Mouse (Mus musculus) kidney, adult 18-20 months (tissue): ENCODE measurements at regions not wholly inside any gene's neighbourhood (a gene's known extent, or its start where the extent isn't known, plus 50 kb on each side); places are given as distances from the start of the nearest gene placed in this dataset.

Experiments
- DNase-seq: peaks from one replicate; pipeline ENCODE4 v3.0.0; 2021

DNA sequence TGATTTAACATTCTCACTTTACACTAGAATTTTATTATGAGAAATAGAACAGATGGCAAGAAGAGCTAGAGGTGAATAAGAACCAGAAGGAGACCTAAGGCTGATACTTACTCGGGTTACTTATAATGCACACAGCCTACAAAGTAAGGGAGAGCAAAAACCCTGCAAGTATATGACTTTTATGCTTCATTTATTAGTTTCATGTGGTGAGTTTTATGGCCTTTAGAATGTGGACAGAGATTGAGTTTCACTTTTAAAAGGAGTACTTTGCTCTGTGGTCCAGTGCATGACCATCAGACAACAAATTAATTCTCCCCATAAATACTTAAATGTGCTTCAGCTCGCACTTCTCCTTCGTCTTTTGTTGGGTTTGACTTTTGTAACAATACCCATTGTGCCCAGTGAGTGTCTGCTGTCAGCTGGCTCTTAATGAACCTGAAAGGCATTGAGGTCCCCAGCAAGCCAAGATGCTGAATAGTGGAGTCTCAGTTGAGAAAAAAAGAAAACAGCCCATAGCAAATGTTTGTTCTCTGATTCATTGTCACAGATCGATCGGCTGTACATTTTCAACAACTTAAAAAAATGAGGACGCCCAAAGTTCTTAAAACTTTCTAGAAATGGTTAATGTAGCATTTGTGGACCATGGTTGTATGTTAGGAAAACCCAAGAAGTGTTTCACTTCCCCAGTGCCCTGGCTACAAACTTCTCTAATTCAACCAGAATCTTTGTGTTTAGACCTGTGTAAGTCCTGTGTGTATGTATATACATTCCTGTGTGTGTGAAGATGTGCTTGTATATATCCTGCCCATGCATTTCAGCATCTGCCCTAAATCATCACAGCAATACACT, 194.5 kb downstream of the Gm5426 start:
- DNase-seq: no peak

GRCm38 (mm10) chr10:96332731-96333201, 196.4 kb downstream of the Gm5426 start:
- DNase-seq: peak; percentile 38

- peak; percentile 15 for DNase-seq
Observed at GRCm38 (mm10) chr10:96333224-96333623, 196.8 kb downstream of the Gm5426 start.

DNA sequence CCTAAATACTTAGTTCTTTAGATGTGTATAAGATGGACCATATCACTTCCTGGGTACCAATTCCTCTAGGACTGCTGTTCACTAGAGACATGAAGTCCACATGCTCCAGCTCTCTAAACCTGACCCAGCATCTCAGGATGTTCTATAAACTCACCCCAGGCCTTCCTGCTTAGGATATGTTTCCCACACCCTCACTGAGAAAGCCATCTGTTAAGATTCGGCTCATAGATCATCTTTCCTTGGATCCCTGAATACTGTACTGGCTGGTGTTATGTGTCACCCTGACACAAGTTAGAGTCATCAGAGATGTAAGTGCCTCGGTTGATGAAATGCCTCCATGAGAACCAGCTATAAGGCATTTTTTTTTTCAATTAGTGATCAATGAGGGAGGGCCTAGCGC, 199.9 kb downstream of the Gm5426 start:
- no peak for DNase-seq

- no peak for DNase-seq
Observed at GRCm38 (mm10) chr10:96337088-96337666, 200.8 kb downstream of the Gm5426 start.

DNA sequence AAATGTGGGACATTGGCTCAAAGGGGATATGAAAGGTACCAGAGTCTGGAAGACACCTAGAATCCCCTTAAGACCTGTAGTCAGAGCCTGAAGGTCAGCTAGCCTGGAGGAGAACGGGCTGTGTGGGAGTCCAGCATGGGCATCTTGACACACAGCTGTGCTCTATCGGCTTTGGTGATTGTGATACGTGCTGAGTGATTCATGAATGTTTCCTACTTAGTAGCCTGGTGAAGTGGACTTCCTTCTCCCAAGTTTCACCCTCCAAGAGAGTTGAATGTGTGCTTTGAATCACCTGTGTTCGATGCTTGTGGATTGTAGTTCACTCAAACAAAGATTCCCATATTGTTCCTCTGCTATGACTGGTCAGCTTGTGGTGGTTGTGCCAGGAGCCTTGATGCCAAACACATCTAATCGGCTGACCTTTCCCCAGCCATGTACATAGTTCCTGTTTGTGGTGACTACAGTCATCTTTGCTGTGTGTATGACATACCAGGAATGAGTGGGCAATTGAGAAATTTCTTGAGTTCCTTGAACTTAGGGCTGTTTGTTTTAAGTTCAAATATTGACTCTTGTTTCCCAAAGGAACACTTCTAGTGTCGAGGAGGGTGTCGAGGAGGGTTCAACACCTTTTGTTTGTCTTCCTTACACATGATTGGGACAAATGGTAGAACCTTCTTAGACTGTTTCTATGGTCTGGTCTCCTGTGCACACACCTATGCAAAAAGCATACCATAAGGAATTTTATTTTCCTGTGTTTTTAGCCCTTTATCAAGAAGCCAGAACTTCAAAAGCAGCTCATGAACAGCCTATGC, 201.6 kb downstream of the Gm5426 start:
- no peak for DNase-seq

GRCm38 (mm10) chr10:96338609-96338978, 202.2 kb downstream of the Gm5426 start:
- DNase-seq: no peak

GRCm38 (mm10) chr10:96342476-96342875, 206.1 kb downstream of the Gm5426 start:
- no peak for DNase-seq

DNA sequence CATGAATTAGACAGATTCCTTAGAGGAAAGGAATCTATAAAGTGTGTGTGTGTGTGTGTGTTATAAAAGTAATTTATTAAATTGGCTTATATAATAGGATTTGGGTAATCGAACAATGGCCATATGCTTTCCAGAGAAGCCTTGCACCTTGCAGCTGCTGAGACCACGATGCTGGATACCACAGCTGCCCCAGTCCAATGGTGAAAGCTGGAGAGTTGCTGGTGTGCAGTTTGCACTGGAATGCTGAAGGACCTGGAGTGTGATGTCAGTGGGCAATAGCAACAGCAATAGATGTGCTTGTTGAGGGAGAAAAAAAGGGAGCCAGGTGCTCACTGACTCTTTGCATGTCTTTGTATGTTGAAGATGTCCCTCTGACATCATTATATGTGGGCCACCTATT, 207.3 kb downstream of the Gm5426 start:
- no peak for DNase-seq

GRCm38 (mm10) chr10:96350692-96351091, 214.3 kb downstream of the Gm5426 start:
- no peak for DNase-seq

GRCm38 (mm10) chr10:96351320-96351719, 214.9 kb downstream of the Gm5426 start:
- DNase-seq: no peak

GRCm38 (mm10) chr10:96356980-96357624, 220.7 kb downstream of the Gm5426 start:
- no peak for DNase-seq

GRCm38 (mm10) chr10:96357632-96358031, 221.2 kb downstream of the Gm5426 start:
- DNase-seq: no peak

DNA sequence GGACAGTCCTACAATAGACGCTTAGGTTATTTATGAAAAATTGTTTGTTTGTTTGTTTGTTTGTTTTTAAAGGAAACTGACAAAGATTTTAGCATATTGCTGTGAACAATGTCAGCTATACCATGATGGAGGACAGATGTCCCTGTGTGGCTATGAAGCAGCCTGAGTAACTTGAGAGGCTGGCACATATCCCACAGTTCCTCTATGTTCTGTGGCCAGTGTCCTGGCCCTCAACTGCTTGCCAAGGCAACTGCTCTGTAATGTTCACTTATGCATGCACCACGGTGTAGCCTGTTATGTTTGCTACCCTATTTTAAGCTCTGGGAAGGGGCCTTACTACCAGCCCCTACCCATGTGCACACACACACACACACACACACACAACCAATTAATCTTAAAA, 222.6 kb downstream of the Gm5426 start:
- no peak for DNase-seq

- no peak for DNase-seq
Observed at GRCm38 (mm10) chr10:96362211-96362610, 225.8 kb downstream of the Gm5426 start.

GRCm38 (mm10) chr10:96363867-96364266, 227.5 kb downstream of the Gm5426 start:
- DNase-seq: no peak

DNA sequence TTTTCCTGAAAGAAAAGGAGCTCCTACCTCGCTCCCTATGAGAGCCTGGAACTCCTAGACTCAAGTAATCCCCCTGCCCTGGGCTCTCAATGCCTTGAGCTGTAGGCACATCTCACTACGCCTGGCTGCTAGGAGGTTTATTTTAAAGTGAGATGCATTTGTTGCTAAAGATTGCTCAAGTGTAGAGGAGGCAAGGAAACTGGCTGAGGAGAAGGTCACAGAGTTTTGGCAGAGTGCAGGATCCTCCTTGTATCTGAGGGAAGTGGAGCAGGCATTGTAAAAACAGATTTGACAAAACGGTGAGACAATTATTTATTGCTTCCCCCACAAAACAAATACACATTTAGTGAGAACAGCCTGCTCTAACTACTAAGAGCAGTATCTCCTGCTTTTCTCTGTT, 228.7 kb downstream of the Gm5426 start:
- no peak for DNase-seq

- no peak for DNase-seq
Observed at GRCm38 (mm10) chr10:96366871-96367270, 230.5 kb downstream of the Gm5426 start.

- DNase-seq: no peak
Observed at GRCm38 (mm10) chr10:96370547-96371320, 234.3 kb downstream of the Gm5426 start.

DNA sequence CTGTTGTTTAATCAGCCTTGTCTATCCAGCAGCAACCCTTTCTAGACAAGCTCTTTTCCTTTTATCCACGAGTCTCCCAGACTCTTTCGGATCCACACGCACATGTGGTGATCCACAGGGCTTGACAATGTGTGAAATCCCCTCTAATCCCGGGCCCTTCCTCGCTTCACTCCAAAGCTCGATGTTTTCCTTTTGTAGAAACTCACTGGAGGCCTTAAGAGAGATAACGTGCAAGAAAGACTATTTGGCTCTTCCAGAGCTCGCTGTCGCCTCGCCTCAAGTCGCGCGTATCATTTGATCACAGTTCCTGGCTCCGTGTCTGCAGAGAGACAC, 234.9 kb downstream of the Gm5426 start:
- DNase-seq: no peak

DNA sequence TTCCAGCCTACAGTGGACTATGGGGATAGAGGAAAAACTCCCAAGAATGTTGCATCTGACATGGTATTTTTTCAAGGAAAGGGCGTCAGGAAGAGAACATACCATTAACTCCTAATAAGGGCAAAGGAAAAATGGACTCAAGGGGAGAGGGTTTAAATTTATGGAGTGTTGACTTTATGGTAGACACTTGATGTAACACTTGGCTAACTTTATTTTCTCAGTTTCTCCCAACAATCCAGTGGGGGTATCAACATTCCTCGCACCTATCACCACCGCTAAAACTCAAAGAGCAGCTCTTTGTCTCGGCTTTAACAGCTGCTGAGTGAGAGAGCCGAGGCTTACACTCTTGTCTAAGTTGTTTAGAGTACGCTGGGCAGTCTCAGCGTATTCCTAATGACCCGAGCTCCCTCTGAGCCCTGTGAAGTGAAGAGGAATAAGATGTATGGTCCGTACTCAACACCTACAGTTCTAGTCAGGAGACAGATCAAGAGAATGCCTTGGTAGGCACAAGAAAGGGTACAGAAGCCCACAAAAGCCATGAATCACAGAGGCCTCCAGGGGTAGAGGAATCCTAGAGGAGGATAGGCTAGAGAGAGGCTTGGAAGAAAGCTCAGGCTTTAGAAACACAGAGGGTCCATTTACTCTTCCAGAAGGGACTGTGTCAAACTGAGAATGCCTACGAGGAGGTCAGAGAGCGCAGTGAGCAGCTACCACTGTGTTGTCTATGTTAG, 236.4 kb downstream of the Gm5426 start:
- DNase-seq: no peak

GRCm38 (mm10) chr10:96373481-96373880, 237.1 kb downstream of the Gm5426 start:
- no peak for DNase-seq
